Mouse (Mus musculus) CD4-positive, CD25-positive, alpha-beta regulatory T cell, adult 4 months (primary cell): ENCODE data around the gene Papolb. TPM values are rescaled to one million over a fixed set of nuclear protein-coding genes. Genes with fewer than 3 reads are reported as not detected.

ENCODE experiments used
- ATAC-seq: one replicate; pipeline ENCODE4 v1.8.0; 2017
- polyA plus RNA-seq, 2 experiments: library from polyadenylated mRNA; unstranded; fragments of 100-300 nt; shearing (Covaris generic); gene quantifications; one replicate each; pipeline ENCODE4 v1.2.1; 2017

Gene Papolb
- polyA plus RNA-seq, 2 experiments from 2014 or later, result not detected

DNA sequence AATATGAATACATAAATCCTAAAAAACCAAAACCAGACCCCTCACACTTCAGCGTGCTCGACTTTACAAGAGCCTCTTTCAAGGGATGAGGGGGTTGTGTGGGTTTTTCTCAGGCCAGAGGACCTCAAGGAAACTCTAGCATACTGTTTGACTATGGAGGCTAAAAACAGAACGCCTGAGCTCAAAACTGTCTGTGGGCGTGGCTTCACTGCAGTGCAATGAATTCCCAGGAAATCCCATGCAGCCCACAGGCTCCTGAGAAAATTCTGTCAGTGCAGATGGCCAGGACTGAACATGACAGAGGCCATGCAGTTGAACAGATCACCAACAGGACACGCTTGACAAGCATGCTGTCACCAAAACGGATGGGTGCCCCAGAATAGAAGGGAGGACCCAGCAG is 10.9 kb downstream of the Papolb start:
- no peak for ATAC-seq

DNA sequence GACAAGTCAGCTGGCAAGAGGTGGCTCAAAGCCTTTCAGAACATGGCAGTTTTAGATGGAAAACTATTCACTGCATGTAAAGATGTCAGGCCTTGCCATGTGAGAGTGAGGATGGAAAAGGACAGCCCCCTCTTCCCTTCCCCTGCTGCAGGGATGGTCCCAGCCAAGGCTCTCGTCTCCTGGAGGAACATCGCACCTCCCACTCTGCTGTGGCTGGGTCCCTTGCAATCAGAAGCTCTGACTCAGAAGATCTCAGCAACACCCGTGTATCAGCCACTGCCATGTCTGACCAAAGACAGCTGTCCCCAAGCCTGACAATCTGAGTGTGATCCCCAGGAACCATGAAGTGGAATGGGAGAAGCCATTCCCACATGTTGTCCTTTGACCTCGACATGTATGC is 17.8 kb downstream of the Papolb start:
- no peak for ATAC-seq

DNA sequence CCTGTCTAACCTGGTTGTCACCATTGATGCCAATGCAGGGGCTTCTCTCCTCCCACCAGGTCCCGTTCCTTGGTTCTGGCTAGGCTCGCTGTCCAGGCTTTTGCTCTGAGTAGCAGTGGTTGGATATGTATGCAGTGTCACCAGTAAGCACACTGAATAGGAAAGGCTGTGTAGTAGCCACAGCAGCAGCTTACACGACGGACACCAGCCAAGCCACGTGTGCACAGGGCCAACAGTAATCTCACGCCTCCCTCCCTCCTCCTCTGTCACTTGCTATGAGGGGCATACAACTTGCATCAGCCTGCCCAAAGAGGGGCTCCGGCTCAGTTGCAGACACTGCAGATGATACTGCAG is 19.8 kb downstream of the Papolb start:
- ATAC-seq, result no peak

DNA sequence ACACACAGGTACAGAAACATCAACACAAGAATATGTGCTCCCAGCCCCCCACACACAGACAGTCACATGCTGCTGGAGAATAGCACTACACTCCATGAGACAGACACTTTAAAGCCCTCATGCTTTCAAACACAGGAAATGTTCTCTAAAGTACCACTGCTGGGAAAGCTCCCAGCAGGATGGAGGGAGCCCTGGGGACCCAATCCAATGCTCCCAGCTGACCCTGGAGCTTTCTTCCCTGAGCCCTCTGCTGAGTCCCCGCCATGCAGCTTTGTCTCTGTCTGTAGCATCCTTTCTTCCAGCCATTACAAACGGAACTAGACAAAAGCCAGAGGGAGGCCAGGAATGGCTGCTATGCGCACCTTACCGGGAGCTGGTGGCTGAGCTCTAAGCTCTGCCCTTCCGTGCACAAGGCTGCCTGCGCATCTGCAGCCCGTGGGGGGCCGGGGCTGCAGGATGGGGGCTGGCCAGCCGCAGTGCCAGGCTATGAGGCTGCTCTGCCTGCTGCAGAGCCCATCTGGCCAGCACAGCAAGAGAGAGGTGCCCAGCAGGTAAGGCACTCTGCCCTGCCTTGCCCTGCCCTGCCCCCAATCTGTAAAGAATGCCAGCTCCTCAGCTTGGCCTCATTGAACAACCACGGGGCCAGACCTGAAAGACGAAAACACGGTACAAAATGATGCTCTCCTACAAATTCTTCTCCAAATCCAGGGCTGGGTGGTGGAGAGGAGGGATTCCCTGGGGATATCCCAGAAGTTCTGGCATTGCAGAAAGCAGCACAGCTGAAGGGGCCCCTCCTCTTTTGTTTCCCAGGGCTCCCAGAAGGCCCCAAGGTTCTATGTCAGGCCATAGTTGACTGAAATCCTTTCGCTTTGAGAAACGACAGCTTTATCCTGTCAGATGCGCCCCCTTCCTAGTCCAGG is 20.5 kb downstream of the Papolb start:
- ATAC-seq, result no peak

DNA sequence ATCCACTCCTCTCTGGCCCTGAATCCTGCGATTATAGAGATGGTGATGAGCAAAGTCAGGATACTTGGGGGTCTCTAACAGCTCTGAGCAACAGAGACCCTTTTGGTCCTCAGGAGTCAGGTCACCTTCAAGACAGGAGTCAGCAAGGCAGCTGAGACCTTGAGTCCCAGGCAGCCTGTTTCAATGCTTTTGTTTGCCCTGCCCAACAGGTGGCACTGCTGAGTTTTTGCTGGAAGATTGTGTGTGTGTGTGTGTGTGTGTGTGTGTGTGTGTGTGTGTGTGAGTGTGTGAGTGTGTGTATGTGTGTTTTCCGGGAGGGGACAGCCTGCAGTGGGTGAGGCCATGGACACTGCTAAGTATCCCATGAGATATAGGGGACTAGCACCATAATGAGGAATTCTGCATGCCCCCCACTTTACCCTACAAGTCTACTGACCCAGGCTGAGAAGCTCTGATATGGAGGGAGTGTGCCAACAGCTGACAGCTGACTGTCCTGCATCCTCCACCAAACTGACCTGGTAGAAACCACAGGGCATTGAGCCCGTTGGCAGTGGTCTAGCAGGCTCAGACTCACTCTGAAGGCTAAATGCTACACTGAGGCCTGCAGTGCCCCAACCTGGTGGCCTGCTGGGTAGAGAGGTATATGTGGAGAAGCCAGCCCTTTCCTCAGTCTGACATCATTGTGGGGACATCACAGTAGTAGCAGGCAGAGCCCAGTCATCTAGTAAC is 24.0 kb downstream of the Papolb start:
- no peak for ATAC-seq

DNA sequence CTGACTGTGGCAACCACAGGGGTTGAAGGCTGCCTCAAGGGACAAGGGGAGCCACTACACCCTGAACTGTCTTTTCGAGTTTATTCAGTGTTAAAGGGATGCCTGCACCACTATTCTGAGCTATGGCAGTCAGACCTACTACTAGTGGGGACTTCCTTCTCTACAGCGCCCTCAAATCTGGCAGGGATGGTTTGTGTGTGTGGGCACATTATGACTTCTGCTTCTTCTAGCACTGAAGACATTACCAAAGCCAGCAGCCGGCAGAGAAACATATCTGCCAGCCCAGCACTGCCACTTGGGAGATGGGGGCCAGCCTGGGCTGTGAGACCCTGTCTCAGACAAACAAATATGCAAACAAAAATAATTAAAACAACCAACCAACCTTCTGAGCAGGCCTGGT is 25.7 kb downstream of the Papolb start:
- ATAC-seq, result no peak

DNA sequence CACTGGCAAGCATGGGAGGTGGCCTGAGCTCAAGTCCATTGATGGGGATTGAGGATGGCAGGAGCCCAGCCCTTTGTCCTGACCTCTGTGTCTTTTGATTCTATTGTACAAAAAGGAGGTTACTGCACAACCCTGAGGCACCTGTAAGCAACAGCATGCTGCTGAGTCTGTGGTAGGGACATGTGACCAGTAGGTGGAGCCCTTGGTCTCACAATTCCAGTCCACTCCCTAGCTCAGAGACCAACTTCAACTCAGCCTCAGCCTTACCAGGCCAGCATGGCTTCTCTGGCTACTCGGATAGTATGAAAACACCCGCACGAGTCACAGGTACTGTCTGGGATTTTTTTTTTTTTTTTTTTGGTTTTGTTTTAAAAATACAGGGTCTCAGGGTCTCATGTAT is 27.5 kb downstream of the Papolb start:
- ATAC-seq, result no peak

DNA sequence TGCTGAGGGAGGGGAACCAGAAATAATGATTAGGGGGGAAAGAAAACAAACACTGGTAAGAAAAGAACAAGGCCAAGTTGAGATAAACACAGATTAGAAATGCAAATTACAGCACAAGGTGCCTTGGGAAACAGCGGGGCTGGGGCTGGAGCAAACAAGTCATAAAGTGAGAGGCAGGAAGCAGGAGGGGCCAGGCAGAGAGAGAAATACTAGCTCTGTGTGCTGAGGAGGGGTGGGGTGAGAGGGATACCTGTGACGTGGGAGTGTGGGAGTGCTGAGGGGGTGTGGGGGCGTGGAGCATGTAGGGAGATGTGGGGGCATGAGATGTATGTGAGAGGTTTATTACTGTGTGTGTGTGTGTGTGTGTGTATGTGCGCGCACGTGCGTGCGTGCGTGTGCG is 29.0 kb downstream of the Papolb start:
- no peak for ATAC-seq

DNA sequence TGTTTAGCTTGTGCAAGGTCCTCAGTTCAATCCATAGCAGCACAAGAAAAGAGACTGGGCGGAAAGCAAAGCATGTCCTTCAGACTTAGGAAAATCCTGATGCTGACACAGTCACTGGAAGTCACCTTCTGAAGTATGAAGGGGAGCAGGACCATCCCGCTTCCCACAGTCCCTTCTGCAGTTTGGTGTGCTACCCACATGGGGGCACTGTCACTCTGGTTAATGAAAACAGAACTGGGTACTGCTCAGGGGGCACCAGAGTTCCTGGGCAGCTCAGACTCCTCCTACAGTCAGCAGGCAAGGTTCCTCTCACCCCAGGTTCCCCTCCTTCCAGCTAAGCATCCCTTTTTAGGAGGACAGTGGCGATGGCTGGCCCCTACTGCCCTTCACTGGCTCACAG is 30.9 kb downstream of the Papolb start:
- ATAC-seq, result no peak

DNA sequence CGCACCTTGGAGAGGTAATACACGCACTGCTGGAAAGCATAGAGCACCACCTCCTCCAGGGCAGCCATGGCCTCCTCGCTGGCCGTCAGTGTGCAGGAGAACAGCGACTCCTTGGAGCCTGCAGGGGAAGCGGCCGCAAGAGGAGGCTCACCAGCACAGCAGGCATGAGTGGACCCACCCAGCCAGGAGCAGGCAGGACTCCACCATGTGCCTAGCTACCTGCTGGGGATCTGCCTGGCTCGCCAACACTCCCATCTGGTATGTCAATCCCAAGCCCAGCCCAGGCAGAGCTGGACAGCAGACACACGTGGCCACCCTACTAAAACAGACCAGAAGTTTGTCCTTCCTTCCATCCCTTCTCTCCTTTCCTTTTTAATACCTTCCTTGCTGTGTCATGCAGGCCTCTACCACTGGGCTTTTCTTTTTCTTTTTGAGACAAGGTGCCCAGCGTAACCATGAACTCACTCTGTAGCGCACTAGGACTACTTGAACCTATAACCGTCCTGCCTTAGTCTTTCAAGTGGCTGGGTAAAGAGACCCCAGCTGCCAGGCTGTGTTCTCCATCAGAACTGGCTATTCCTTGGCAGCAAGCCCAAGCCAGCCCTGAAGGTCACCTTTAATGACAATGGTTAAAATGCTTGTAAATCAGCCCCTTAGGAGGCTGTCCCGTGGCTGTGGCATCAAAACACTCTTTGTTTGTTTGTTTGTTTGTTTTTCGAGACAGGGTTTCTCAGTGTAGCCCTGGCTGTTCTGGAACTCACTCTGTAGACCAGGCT is 34.4 kb downstream of the Papolb start:
- ATAC-seq, result no peak

DNA sequence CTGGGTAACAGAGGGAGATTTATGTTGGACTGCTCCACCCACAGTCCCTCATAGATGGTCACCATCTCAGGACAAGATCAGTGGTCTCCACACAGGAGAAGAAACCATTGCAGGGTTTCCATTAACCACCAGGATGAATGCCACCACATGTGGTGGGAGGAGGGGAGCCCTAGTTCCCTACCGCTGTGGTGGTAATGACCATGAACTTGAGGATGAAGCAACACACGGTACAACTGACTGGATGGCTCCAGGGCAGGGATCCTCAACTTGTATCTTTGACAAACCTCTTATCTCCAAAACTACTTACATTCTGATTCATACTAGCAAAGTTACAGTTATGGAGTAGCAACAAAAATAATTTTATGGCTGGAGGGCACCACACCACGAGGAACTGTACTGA is 36.6 kb downstream of the Papolb start:
- no peak for ATAC-seq

DNA sequence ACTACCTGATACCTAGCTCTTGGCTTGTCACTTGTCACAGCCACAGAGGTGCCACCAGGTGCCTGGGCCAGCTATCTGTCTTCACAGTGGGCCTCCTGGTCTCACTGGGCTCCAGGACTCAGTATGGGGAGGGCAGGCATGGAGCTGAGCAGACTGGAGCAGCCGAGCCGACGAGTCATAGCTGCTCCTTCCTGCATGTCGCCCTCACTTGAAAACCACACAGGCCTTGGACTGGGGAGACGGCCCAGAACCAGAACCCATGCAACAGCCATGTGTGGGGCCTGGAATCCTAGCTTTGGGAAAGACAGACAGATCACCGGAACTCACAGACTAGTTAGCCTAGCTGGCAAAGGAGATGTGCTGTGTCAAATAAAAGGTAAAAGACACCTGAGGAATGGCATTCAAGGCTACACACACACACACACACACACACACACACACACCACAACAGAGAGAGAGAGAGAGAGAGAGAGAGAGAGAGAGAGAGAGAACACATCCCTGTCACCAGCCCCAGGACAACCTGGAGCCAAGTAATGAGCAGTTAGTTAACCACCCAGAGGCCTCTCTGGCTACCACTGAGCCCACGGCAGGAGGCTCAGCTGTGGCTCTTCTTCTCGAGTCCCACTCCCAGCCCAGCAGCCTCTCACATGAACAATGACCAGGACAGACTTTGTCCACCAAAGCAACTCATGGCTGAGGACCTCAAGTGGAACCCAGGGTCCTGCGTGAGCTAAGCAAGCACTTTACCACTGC is 39.7 kb downstream of the Papolb start:
- ATAC-seq, result no peak

DNA sequence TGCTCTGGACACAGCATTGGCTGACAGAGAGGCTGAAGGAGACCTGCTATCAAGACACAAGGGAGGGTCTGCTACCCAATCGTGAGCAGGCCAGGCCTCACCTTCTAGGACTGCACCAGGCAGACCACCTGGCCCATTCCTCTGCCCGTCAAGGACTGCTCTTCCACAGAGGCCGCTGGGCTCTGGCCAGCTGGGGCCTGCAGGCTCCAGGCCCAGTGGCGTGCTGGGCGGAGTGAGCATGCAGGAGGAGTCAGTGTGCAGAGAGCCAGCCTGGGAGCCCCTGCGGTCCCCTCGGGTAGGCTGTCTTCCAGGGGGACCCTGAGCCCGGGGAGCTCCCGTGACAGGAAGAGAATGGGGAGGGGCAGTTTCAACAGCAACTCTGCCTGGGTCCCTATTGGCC is 43.2 kb downstream of the Papolb start:
- ATAC-seq, result no peak

DNA sequence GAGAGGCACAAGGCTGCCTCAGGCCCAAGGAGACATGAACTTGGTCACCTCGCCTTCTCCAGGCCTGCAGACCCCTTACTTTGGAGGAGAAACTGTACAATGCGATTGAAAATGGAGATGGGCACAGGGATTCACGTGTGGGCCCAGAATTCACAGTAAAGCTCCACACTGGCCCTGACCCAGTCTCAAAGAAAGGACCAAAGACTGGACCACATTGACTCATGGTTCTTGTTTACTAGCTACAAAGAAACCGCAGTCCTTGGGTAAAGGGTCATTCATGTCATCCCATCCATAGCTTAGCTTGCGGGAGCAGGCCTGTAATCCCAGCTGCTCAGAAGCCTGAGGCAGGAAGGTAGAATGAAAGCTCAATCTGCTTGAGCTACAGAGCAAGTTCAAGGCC is 46.3 kb downstream of the Papolb start:
- no peak for ATAC-seq

DNA sequence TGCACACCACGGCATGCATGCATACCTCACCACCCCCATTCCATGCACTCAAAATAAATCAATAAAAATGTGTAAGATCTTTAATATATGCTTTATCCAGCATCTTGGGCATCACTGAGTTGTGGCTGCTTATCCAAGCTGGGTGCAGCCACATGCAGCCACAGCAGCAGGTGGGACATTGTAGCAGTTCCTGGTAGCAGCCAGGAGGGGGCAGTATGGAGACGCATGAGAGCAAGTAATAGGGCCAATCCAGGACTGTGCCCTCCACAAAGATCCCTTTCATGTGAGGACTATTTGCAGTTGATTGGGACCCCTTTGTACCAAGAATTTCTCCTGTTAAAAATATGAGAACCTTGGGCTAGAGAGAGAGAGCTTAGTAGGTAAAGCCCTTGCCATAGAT is 47.4 kb downstream of the Papolb start:
- ATAC-seq, result no peak

DNA sequence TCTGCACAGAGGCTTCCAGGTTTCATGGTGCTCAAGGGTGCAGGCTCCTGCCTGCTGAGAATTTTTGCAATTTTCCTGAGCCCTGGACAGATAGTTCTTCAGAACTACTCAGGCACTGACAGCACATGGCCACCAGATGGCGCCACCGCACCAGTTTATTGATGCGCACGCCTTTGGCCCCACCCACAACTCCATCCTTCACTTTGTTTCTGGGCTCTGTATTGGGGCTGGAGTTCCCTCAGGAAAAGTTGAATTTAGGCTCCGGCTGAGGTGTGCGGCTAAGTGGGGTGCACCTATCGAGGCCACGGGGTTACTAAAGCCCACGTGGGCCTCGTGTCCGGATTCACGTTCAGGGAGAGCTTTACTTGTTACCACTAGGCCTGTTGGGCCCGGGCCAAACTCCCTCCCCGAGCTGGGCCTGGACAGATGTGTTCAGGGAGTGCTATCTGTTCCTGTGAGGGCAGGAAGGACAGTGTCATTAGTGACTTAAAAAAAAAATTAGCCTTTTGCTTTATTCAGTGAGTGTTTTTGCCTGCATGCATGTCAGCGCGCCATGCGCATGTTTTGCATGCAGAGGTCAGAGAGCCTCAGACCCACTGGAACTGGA is 50.9 kb downstream of the Papolb start:
- ATAC-seq, result peak; percentile 74

DNA sequence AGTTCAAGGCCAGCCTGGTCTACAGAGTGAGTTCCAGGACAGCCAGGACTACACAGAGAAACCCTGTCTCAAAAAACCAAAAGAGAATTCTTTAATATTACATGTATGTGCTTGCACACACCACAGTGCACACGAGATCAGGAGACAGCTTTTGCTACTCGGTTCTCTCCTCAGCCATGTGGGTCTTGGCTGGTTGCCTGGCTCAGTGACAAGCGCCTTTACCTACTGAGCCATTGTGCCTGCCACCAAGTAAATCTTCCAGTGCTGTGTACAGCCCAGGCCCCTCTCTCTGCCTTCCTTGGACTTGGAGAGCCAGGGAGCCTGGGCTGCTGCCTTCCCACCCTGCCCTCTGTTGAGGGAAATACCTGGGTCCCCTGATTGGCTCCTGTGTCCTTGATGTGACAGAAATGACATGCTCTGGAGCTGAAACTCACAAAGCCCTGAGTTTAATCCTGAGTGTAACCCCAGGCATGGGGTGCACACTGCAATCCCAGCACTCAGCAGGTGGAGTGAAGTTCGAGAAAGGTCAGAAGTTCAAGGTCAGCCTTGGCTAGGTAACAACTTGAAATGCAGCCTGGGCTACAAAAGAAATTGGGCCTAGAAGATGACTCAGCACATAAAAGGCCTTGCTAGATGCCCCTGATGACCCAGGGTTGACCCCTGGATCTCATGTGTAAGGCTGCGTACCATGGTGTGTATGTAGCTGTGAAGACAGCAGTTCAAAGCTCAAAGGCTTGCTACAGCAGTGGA is 51.8 kb downstream of the Papolb start:
- no peak for ATAC-seq

DNA sequence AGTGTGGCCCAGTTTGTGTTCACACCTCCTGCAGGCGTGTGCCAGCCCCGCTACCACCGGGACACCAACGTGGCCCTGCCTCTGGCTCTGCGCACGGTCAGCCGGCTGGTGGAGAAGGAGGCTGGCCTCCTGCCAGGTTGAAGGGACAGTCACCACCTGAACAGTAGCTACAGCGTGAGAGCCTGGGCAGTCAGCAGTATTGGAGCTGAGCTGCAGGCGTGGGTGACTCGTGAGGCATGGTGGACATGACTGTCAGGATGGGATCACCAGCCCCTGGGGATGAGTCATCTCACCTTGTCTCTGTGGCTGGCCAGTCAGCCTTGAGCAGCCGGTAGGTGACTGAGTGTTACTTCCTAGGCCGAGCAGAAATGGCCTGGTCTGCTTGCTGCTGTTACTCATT is 52.5 kb downstream of the Papolb start:
- no peak for ATAC-seq
